Mouse (Mus musculus) urinary bladder, postnatal 36 days (tissue): ENCODE measurements at regions not wholly inside any gene's neighbourhood (a gene's known extent, or its start where the extent isn't known, plus 50 kb on each side); places are given as distances from the start of the nearest gene placed in this dataset.

Source experiments
- DNase-seq, 2 experiments: peaks; one replicate each; pipeline ENCODE4 v3.0.0; 2022; ENCODE audit warnings: low spot score in 2 of 2, mixed read lengths in 1 of 2

GRCm38 (mm10) chr3:39234921-39235320 is 348.2 kb downstream of the Fat4 start:
- DNase-seq: no peak

GRCm38 (mm10) chr3:39248712-39249111 is 362.0 kb downstream of the Fat4 start:
- no peak for DNase-seq

DNA sequence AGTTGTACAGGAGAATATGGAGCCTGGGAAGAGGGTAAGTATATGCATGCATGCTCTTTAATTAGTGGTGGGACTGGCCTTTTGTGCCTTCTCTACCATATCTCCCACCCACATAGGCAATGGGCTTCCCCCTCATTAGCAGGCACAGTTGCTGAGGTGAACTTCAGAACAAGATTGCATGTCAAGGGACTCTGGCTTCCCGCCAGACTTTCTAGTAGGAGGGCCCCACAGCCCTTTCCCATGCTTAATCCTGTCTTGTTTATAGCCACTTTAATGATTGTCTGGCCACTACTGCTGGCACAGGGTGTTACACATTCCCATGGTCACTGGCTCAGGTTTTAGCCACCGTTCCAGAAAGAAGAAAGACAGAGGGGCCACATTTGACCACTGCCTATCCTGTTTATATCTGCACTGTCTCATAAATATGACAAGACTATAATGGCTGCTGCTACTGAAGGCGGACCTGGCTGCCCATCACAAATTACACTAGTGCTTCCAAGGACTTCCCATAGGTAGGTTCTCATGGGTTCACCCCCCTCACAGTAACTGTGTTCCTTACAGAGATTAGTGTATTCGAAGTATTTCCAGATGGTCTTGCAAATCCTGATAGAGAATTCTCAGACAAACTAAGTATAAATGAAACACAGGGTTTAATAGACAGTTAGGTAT is 362.6 kb downstream of the Fat4 start:
- DNase-seq: no peak

DNA sequence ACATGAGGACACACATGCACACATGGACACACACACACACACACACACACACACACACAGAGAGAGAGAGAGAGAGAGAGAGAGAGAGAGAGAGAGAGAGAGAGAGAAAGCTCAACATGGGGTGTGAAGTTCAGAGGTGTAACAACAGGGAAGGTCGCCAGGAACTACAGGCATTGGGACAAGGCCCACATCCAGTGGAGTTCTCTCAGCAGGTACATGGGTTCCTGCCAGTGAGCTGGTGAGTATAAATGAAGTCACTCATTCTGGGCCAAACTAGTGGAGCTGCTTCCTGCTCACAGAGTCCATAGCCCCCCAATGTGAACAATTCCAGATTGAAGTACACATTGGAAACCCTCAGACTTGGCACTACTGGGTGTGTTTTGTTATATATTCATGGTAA is 366.3 kb downstream of the Fat4 start:
- no peak for DNase-seq

DNA sequence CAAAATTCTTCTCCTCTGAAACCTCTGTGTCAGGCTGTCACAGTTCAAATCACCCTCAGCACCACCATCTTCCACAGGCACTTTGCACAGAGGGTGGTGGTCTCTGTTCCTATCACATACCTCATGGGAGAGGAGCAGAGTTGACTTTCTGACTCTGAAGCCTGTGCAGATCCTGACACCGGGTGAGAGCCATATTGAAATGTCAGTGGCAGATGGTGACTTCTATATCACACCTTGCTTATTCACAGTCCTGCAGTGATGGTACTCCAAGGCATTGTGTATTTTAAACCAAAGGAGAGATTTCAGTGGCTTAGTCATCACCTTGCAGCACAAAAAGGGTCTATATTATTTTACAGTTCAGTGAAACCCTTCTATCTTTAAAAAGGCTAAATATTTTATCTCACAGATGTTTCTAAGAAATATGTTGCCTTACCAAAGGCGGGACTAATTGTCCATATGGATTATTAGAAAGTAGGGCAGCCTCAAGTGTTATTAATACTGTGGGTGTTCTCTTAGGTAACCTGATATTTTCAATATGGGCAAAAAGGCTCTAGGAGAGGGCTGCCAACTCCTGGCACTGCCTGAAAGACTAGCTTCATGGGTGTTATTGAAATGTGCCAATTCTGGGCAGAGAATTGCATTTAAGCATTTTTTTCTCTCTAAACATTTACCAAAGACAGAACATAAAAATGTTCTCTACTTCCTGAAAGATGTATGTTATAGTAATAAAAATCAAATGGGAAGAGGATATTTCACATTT is 378.1 kb downstream of the Fat4 start:
- no peak for DNase-seq

DNA sequence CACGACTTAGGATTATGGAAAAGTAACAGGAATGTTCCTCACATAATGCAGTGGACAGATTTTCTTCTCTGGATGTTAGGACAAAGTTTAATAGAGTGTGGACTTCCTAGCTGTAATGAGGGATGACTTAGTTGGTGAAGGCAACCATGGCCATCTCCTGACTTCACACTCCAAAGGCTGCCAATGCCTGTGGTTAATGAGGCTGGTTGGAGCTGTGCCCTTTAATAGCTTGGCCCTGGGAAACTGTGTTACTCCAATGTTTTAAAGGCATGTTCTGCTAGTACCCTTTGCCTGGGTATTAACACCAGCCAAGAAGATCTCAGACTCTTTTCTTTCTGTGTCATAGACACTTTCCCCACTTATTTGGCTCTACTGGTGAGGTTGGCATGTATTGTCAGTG is 378.9 kb downstream of the Fat4 start:
- DNase-seq: no peak

DNA sequence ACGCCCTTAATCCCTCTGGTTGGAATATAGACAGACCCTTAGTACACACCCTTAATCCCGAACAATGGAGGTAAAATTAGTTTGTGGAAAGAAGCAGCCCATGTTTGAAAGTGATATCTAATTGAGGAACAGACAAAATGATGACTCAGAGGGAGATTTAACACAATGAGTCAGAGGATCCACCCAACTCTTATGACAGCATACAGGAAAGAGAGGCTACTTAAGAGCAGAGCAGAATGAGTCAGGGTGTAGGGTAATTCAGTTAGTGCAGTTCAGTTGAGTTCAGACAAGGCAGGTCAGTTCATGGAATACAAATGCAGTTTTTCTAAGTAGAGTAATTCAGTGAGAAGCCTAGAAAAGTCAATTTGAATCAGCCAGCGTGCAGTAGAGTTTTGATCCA is 382.6 kb downstream of the Fat4 start:
- no peak for DNase-seq

- DNase-seq: no peak
Observed at GRCm38 (mm10) chr3:39272616-39273015, 385.9 kb downstream of the Fat4 start.

- DNase-seq: no peak
Observed at GRCm38 (mm10) chr3:39276897-39277296, 390.2 kb downstream of the Fat4 start.

- no peak for DNase-seq
Observed at GRCm38 (mm10) chr3:39277310-39277709, 390.6 kb downstream of the Fat4 start.

DNA sequence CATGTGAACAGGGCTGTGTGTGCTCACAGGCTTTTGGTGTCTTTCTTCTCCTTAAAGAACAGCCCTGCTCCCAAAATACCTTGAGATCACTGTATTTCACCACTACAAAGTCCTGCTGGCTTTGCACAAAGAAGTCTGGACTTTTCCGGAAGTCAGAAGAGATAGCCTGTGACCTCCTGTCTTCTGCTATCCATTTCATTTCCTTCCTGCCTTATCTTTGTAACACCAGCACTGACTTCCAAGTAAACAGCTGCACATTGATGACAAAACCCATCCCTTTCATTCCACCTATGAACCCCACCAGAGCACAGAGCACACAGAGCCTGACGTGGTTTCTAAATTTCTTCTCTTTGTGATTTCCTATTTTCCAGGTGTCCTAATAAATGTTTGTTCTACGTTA is 408.5 kb downstream of the Fat4 start:
- DNase-seq: no peak

DNA sequence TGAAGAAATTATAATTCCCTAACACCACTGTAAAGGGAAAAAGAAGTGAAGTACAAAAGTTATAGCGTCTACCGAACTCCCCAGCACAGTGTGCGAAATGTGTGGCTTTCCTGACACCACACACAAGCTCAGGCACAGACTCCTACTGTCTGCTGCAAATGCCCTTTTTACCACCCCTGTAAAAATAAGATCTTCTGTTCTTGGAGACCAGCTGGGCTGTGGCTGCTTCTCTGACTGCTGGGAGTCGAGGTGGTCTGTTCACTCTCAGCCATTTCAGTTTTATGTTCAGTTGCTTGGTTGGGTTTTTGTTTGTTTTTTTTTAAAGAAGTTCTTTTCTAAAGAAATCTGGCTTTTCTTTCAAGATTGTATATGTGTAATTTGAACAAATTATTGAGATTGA is 409.5 kb downstream of the Fat4 start:
- no peak for DNase-seq

- no peak for DNase-seq
Observed at GRCm38 (mm10) chr3:39309487-39309886, 422.7 kb downstream of the Fat4 start.

- no peak for DNase-seq
Observed at GRCm38 (mm10) chr3:39313563-39313962, 426.8 kb downstream of the Fat4 start.

GRCm38 (mm10) chr3:39320851-39321250 is 434.1 kb downstream of the Fat4 start:
- DNase-seq: no peak

DNA sequence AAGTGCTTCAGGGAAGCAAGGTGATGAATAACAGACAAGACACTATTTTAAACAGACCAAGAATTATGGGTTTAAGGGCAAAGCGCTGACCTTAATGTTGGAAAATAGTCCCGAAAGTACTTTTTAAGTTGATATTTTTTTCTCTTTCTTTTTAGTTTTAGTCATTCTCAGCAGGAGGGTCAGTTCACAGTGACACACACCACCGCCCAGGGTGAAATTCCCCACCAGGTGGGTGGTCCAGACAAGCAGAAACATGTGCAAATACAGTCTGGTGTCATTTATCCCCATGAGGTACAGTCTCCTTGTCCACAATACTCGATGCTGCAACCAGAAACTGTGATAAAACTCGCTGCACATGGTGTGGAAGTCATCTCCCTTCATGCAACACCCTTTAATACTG is 435.5 kb downstream of the Fat4 start:
- DNase-seq: no peak

DNA sequence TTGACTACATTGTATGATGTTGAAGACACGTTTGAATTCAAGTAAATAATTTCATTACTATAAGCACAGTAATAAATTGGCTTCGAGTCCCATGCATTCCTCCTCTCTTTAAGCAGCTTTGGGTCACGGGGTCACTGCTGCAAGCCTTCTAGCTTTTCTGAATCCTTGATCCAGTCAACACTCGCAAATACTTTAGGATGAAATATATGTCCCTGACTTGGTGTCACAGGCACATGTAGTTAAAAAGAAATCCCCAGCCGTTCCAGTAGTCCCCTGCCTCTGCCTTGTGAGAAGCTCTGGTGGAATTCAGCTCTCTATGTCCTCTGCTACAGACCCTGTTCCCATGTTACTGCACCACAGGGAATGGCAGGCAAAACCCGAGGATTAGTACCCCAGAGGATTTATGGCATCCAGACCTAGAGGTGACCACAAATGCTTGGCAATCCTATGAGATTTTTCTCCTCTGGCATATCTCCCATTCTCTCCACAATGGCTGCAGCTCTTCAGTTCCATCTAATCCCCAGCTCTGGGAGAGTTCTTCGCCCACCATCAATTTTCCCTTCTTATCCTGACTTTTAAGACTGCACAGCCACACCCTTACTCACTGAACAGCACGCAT is 449.0 kb downstream of the Fat4 start:
- DNase-seq: no peak

DNA sequence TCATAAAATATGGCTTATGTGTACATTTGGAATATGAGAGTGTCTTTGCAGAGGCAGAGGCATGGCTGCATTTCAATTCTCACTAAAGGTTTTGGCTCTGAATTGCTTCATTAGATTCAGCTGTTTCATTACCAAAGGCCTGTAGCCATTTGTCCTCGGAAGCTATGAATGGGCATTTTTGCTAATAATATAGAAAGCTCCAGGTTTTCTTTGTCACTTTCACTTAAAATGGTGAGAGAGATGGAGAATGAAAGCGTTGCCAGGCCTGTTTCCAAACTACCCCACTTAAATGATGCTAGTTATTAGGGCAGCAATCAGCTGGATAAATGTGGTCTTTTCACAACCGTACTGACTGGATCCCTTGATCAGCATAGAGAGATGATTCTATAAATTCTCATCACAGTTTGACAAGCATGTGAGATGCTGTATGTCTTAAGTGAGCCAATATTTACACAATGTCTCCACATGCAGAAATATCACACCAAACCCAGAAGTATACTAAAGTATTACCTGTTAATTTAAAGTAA is 454.5 kb downstream of the Fat4 start:
- no peak for DNase-seq

GRCm38 (mm10) chr3:39344078-39344477 is 457.3 kb downstream of the Fat4 start:
- DNase-seq: no peak

DNA sequence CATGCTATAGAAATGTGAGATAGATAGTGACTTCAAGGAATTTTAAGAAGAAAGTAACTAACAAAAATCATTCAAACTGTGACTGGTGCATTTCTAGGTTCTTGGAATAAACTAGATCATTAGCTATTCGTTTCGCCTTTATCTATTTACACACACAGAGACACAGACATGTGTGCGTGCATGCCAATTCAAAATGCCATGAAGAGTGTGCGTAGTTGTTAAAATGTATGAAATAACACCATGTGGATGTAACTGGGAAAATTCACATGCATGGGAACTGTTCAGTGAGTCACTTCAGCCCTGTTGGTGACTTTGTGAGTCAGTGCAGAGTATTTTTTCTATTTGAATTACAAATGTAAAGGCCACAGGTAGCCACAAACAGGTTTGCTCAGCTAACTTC is 460.8 kb downstream of the Fat4 start:
- DNase-seq: no peak

GRCm38 (mm10) chr3:39357012-39357411 is 470.3 kb downstream of the Fat4 start:
- DNase-seq: no peak

- no peak for DNase-seq
Observed at GRCm38 (mm10) chr3:39360278-39360677, 473.5 kb downstream of the Fat4 start.

GRCm38 (mm10) chr3:39370926-39371325 is 484.2 kb downstream of the Fat4 start:
- DNase-seq: no peak
